Mouse (Mus musculus): ENCODE data around the gene Eef1a2. TPM values are rescaled to one million over a fixed set of nuclear protein-coding genes. Genes with fewer than 3 reads are reported as not detected.
A peak's percentile ranks its signal among the peaks of the same experiment; 100 is the strongest.
"Not testable (repeated sequence)": the region's sequence is repeated elsewhere in the genome, so short reads cannot be mapped to it uniquely, and the experiment has no call there.

The Eef1a2 gene
- 1,000 to 10,000 TPM; 1,477 to 1,557 TPM for total RNA-seq (2021)
- long read RNA-seq, experiment 1, transcript Eef1a2-201 (8 exons, 2,084 nt), result major isoform, 139 of 182 reads
- long read RNA-seq, experiment 1, partial matches to known transcripts, result 39 of 182 reads
- long read RNA-seq, experiment 1, other reads (novel, unspliced or antisense), result 4 of 182 reads
- long read RNA-seq, experiment 2, transcript Eef1a2-201 (8 exons, 2,084 nt), result major isoform, 53 of 87 reads
- long read RNA-seq, experiment 2, partial matches to known transcripts, result 31 of 87 reads
- long read RNA-seq, experiment 2, other reads (novel, unspliced or antisense), result 3 of 87 reads

- DNase-seq, result peak; percentile 72 to 79
These were observed at the start of gene Eef1a2 for GRCm38 (mm10) chr2:181156248-181157121. Gene Eef1a2, minus strand, starts transcription at chr2:181157014.

GRCm38 (mm10) chr2:181206118-181206517 is 49.3 kb upstream of the Eef1a2 start:
- DNase-seq, result no peak

- DNase-seq, result no peak
These were observed 48.9 kb upstream of the Eef1a2 start for GRCm38 (mm10) chr2:181205678-181206077.

- no peak for DNase-seq
These were observed 46.1 kb upstream of the Eef1a2 start for GRCm38 (mm10) chr2:181202886-181203285.

- DNase-seq, result no peak
These were observed 45.6 kb upstream of the Eef1a2 start, which contains the start of gene Ptk6 for GRCm38 (mm10) chr2:181202422-181202821. Gene Ptk6, minus strand, starts transcription at chr2:181202789.

- no peak for DNase-seq
These were observed 44.8 kb upstream of the Eef1a2 start for GRCm38 (mm10) chr2:181201606-181202005.

GRCm38 (mm10) chr2:181196628-181197300 is 40.0 kb upstream of the Eef1a2 start:
- no peak for DNase-seq

- no peak for DNase-seq
These were observed 36.2 kb upstream of the Eef1a2 start for GRCm38 (mm10) chr2:181193044-181193443.

- no peak for DNase-seq
These were observed 35.1 kb upstream of the Eef1a2 start for GRCm38 (mm10) chr2:181191936-181192335.

- DNase-seq, result not testable (repeated sequence)
These were observed 34.6 kb upstream of the Eef1a2 start for GRCm38 (mm10) chr2:181191385-181191784.

- DNase-seq, result no peak
These were observed 32.5 kb upstream of the Eef1a2 start for GRCm38 (mm10) chr2:181189321-181189720.

- peak; percentile 31 to 56 for DNase-seq
These were observed 31.9 kb upstream of the Eef1a2 start for GRCm38 (mm10) chr2:181188681-181189080.

GRCm38 (mm10) chr2:181187121-181188000 is 30.5 kb upstream of the Eef1a2 start, which contains the start of gene Ppdpf:
Gene Ppdpf, plus strand, starts transcription at chr2:181187247.
- DNase-seq, result peak; percentile 96 to 98

GRCm38 (mm10) chr2:181186635-181187034 is 29.8 kb upstream of the Eef1a2 start:
- peak; percentile 92 for DNase-seq

GRCm38 (mm10) chr2:181180898-181181297 is 24.1 kb upstream of the Eef1a2 start:
- peak; percentile 44 to 60 for DNase-seq

GRCm38 (mm10) chr2:181178471-181178870 is 21.7 kb upstream of the Eef1a2 start:
- no peak for DNase-seq

- no peak for DNase-seq
These were observed 21.2 kb upstream of the Eef1a2 start for GRCm38 (mm10) chr2:181178015-181178414.

GRCm38 (mm10) chr2:181174646-181175045 is 17.8 kb upstream of the Eef1a2 start:
- DNase-seq, result no peak

- no peak for DNase-seq
These were observed 9.7 kb upstream of the Eef1a2 start for GRCm38 (mm10) chr2:181166469-181166868.

- DNase-seq, result no peak
These were observed 4.0 kb upstream of the Eef1a2 start for GRCm38 (mm10) chr2:181160821-181161220.

GRCm38 (mm10) chr2:181159771-181160170 is 3.0 kb upstream of the Eef1a2 start:
- peak; percentile 54 to 66 for DNase-seq

Measured in heart, adult 18-20 months (tissue).